Mouse (Mus musculus) hindbrain, embryonic 10.5 days (tissue): ENCODE measurements around the gene Gabpb1. TPM values are rescaled to one million over a fixed set of nuclear protein-coding genes. Genes with fewer than 3 reads are reported as not detected.

ENCODE experiments used
- DNase-seq: peaks from one replicate; pipeline ENCODE4 v3.0.0-alpha.2; 2017; ENCODE audit warnings: low spot score
- H3K27ac ChIP-seq: fragments of 300-500 bp; sonication (generic); 2 replicates; pipeline ENCODE4 v1.5.1; 2016; ENCODE audit warnings: mild to moderate bottlenecking, moderate library complexity
- H3K27me3 ChIP-seq: fragments of 300-500 bp; sonication (generic); 2 replicates; pipeline ENCODE4 v1.6.1; 2016; ENCODE audit warnings: mild to moderate bottlenecking; ENCODE audit not compliant: poor library complexity, insufficient read depth, severe bottlenecking
- H3K36me3 ChIP-seq: fragments of 300-500 bp; sonication (generic); 2 replicates; pipeline ENCODE4 v1.6.1; 2016; ENCODE audit warnings: mild to moderate bottlenecking, moderate library complexity
- H3K4me1 ChIP-seq: fragments of 300-500 bp; sonication (generic); replicated peaks from 2 replicates; pipeline ENCODE4 v1.6.1; 2016; ENCODE audit warnings: mild to moderate bottlenecking
- H3K4me3 ChIP-seq: fragments of 300-500 bp; sonication (generic); 2 replicates; pipeline ENCODE4 v1.5.1; 2016; ENCODE audit warnings: mild to moderate bottlenecking, moderate library complexity
- H3K9me3 ChIP-seq: fragments of 300-500 bp; sonication (generic); 2 replicates; pipeline ENCODE4 v1.6.1; 2016; ENCODE audit warnings: mild to moderate bottlenecking, moderate library complexity
- WGBS: fragments of 180-500 bp; shearing (Covaris S2); methylation state at CpG from one replicate; pipeline ENCODE4 v1.1.7; 2016; 5-methylcytosine and 5-hydroxymethylcytosine counted together
- polyA plus RNA-seq: library from polyadenylated mRNA; unstranded; fragments of >200 nt; fragmentation: Nextera tagmentation; extraction: Ambion mirVana; gene quantifications from 2 replicates; pipeline ENCODE4 v1.2.1, GENCODE M21; 2016

Gene Gabpb1
- polyA plus RNA-seq, 1 experiment from 2014 or later = 70.9 TPM

DNA sequence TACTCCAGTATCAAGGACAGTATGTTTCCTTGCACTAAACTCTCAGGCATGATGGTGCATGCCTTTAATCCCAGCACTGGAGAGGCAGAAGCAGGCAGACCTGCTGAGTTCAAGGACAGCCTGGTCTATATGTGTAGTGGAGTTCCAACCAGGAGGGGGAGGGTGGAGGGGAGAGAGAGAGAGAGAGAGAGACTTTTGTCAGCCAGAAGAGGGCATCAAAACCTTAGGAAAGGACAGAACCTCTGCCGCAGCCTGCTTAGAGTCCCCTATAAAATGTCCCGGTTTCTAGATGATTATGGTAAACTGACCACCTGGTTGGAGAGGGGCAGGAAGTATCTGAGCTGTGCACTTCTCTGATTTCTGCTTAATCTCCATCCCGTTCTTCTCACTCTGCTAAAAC is 77.1 kb downstream of the Gabpb1 start:
- no peaks in the 10 kb centered on the region for H3K9me3 ChIP-seq
- peaks cover 3% of the 10 kb centered on the region; the same call in 1 of the 2 replicates for H3K4me1 ChIP-seq
- H3K27me3 ChIP-seq = no peaks in the 10 kb centered on the region
- 14% methylated on average over 3 of the region's 3 CpGs for WGBS
- no peak overlapping the region for H3K27ac ChIP-seq
- DNase-seq = peak; percentile 12
- H3K36me3 ChIP-seq = no peaks in the 10 kb centered on the region
- no peak overlapping the region for H3K4me3 ChIP-seq

GRCm38 (mm10) chr2:126598359-126598758 is 77.8 kb downstream of the Gabpb1 start:
- Histone ChIP-seq H3K27ac (no peak overlapping the region), H3K4me3 (no peak overlapping the region), H3K27me3 (no peaks in the 10 kb centered on the region), H3K36me3 (no peaks in the 10 kb centered on the region), H3K4me1 (peaks cover 4% of the 10 kb centered on the region; the same call in 1 of the 2 replicates), H3K9me3 (no peaks in the 10 kb centered on the region)
- WGBS = 47% methylated on average over 2 of the region's 2 CpGs
- no peak for DNase-seq

- H3K4me3 ChIP-seq = no peak overlapping the region
- H3K9me3 ChIP-seq = no peaks in the 10 kb centered on the region
- DNase-seq = no peak
- no peaks in the 10 kb centered on the region for H3K27me3 ChIP-seq
- H3K4me1 ChIP-seq = peaks cover 4% of the 10 kb centered on the region; the same call in 1 of the 2 replicates
- no peak overlapping the region for H3K27ac ChIP-seq
- 82% methylated on average over 20 of the region's 20 CpGs for WGBS
- H3K36me3 ChIP-seq = no peaks in the 10 kb centered on the region
Observed at GRCm38 (mm10) chr2:126597279-126598241, 78.6 kb downstream of the Gabpb1 start.

GRCm38 (mm10) chr2:126596347-126597072 is 79.6 kb downstream of the Gabpb1 start:
- no peak for DNase-seq
- Histone ChIP-seq H3K27ac (no peak overlapping the region), H3K27me3 (no peaks in the 10 kb centered on the region), H3K36me3 (no peaks in the 10 kb centered on the region), H3K9me3 (no peaks in the 10 kb centered on the region), H3K4me3 (no peak overlapping the region), H3K4me1 (peaks cover 4% of the 10 kb centered on the region; the same call in 1 of the 2 replicates)
- WGBS = 92% methylated on average over 7 of the region's 7 CpGs

GRCm38 (mm10) chr2:126593831-126594610 is 82.1 kb downstream of the Gabpb1 start:
- Histone ChIP-seq H3K27me3 (no peaks in the 10 kb centered on the region), H3K9me3 (no peaks in the 10 kb centered on the region), H3K36me3 (no peaks in the 10 kb centered on the region), H3K4me1 (peaks cover 4% of the 10 kb centered on the region; the same call in 1 of the 2 replicates), H3K4me3 (peak overlapping the region; percentile 42), H3K27ac (peak overlapping the region; percentile 67; the same call in 1 of the 2 replicates)
- peak; percentile 71 for DNase-seq
- 31% methylated on average over 26 of the region's 26 CpGs for WGBS

- H3K9me3 ChIP-seq = no peaks in the 10 kb centered on the region
- no peaks in the 10 kb centered on the region for H3K36me3 ChIP-seq
- no peak overlapping the region for H3K27ac ChIP-seq
- 0 out of 2 replicates have a peak, but pooled peaks cover 4% of the 10 kb centered on the region for H3K4me1 ChIP-seq
- no peak for DNase-seq
- 95% methylated on average over 4 of the region's 4 CpGs for WGBS
- no peaks in the 10 kb centered on the region for H3K27me3 ChIP-seq
- H3K4me3 ChIP-seq = no peak overlapping the region
Observed at GRCm38 (mm10) chr2:126591304-126591703, 84.8 kb downstream of the Gabpb1 start.

DNA sequence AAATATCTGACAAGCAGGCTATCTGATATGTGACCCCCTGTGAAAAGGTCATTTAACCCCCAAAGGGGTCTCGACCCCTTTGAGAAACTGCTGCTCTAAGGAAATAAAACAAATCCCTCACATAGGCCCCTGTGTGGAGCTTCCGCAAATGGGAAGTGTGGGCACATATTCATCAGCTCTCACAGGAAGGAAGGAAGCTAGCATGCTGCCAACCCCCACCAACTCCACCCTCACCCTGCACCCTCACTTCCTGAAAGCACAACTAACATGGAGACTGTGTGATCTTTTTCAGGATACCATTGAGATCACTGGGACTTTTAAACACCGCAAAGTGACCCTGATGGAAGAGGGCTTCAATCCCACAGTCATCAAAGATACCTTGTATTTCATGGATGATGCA is 88.7 kb downstream of the Gabpb1 start:
- DNase-seq = no peak
- Histone ChIP-seq H3K27ac (no peak overlapping the region), H3K9me3 (no peaks in the 10 kb centered on the region), H3K4me1 (no peaks in the 10 kb centered on the region), H3K27me3 (no peaks in the 10 kb centered on the region), H3K4me3 (no peak overlapping the region), H3K36me3 (no peaks in the 10 kb centered on the region)
- 87% methylated on average over 3 of the region's 3 CpGs for WGBS

GRCm38 (mm10) chr2:126584621-126585369 is 91.3 kb downstream of the Gabpb1 start:
- Histone ChIP-seq H3K27ac (no peak overlapping the region), H3K4me3 (no peak overlapping the region), H3K27me3 (no peaks in the 10 kb centered on the region), H3K4me1 (no peaks in the 10 kb centered on the region), H3K36me3 (no peaks in the 10 kb centered on the region), H3K9me3 (no peaks in the 10 kb centered on the region)
- WGBS = 85% methylated on average over 8 of the region's 8 CpGs
- no peak for DNase-seq

- H3K4me3 ChIP-seq = no peak overlapping the region
- 77% methylated on average over 6 of the region's 6 CpGs for WGBS
- DNase-seq = no peak
- no peaks in the 10 kb centered on the region for H3K27me3 ChIP-seq
- H3K27ac ChIP-seq = no peak overlapping the region
- no peaks in the 10 kb centered on the region for H3K9me3 ChIP-seq
- H3K4me1 ChIP-seq = no peaks in the 10 kb centered on the region
- H3K36me3 ChIP-seq = no peaks in the 10 kb centered on the region
Observed at GRCm38 (mm10) chr2:126583960-126584359, 92.2 kb downstream of the Gabpb1 start.

GRCm38 (mm10) chr2:126579282-126579681 is 96.9 kb downstream of the Gabpb1 start:
- Histone ChIP-seq H3K9me3 (no peaks in the 10 kb centered on the region), H3K4me1 (no peaks in the 10 kb centered on the region), H3K27ac (no peak overlapping the region), H3K27me3 (no peaks in the 10 kb centered on the region), H3K36me3 (no peaks in the 10 kb centered on the region), H3K4me3 (no peak overlapping the region)
- 91% methylated on average over 1 of the region's 1 CpGs for WGBS
- DNase-seq = no peak
